Mouse (Mus musculus): Measurements from ENCODE around the gene Dmxl2. TPM values are rescaled to one million over a fixed set of nuclear protein-coding genes. Genes with fewer than 3 reads are reported as not detected.

Gene Dmxl2
- polyA plus RNA-seq, 1 experiment from 2014 or later = 2.0 TPM

- H3K27ac ChIP-seq = no peak overlapping the region
- H3K4me1 ChIP-seq = no peaks in the 10 kb centered on the region
- no peaks in the 10 kb centered on the region for H3K9me3 ChIP-seq (replicated peaks)
- H3K4me3 ChIP-seq = no peak overlapping the region
- H3K36me3 ChIP-seq = no peaks in the 10 kb centered on the region
- H3K9ac ChIP-seq = no peak overlapping the region
- no peak overlapping the region for H3K4me2 ChIP-seq
- ATAC-seq = no peak
- WGBS (ENCODE audit: insufficient replicate concordance) = 69% methylated on average over 2 of the region's 2 CpGs
- peaks cover 12% of the 10 kb centered on the region; the same call in 1 of the 2 replicates for H3K27me3 ChIP-seq (replicated peaks)
Measured at GRCm38 (mm10) chr9:54532926-54533325, 31.5 kb upstream of the Dmxl2 start.

GRCm38 (mm10) chr9:54531421-54531820 lies 30.0 kb upstream of the Dmxl2 start:
- ATAC-seq = no peak
- no peak overlapping the region for H3K4me3 ChIP-seq

GRCm38 (mm10) chr9:54530836-54531235 lies 29.4 kb upstream of the Dmxl2 start:
- Histone ChIP-seq H3K9me3 (replicated peaks) (no peaks in the 10 kb centered on the region), H3K27ac (no peak overlapping the region), H3K4me2 (no peak overlapping the region), H3K4me1 (no peaks in the 10 kb centered on the region), H3K4me3 (no peak overlapping the region), H3K9ac (no peak overlapping the region), H3K36me3 (no peaks in the 10 kb centered on the region), H3K27me3 (replicated peaks) (peaks cover 20% of the 10 kb centered on the region; the same call in 1 of the 2 replicates)
- no peak for ATAC-seq
- 68% methylated on average over 6 of the region's 6 CpGs for WGBS (ENCODE audit: insufficient replicate concordance)

More at GRCm38 (mm10) chr9:54531421-54531820, 30.0 kb upstream of the Dmxl2 start:
- no peaks in the 10 kb centered on the region for H3K4me1 ChIP-seq
- H3K27me3 ChIP-seq (replicated peaks) = peaks cover 20% of the 10 kb centered on the region; the same call in 1 of the 2 replicates
- no peaks in the 10 kb centered on the region for H3K9me3 ChIP-seq (replicated peaks)
- H3K36me3 ChIP-seq = no peaks in the 10 kb centered on the region
- no peak overlapping the region for H3K9ac ChIP-seq
- no peak overlapping the region for H3K27ac ChIP-seq
- H3K4me2 ChIP-seq = no peak overlapping the region

GRCm38 (mm10) chr9:54529950-54530349 lies 28.5 kb upstream of the Dmxl2 start:
- Histone ChIP-seq H3K9me3 (replicated peaks) (no peaks in the 10 kb centered on the region), H3K36me3 (no peaks in the 10 kb centered on the region), H3K4me1 (no peaks in the 10 kb centered on the region), H3K27me3 (replicated peaks) (peaks cover 20% of the 10 kb centered on the region; the same call in 1 of the 2 replicates), H3K4me3 (no peak overlapping the region), H3K4me2 (no peak overlapping the region), H3K9ac (no peak overlapping the region), H3K27ac (no peak overlapping the region)
- ATAC-seq = no peak
- WGBS (ENCODE audit: insufficient replicate concordance) = 61% methylated on average over 2 of the region's 2 CpGs

GRCm38 (mm10) chr9:54527694-54528093 lies 26.3 kb upstream of the Dmxl2 start:
- no peaks in the 10 kb centered on the region for H3K36me3 ChIP-seq
- no peaks in the 10 kb centered on the region for H3K9me3 ChIP-seq (replicated peaks)
- no peak overlapping the region for H3K4me2 ChIP-seq
- no peaks in the 10 kb centered on the region for H3K4me1 ChIP-seq
- H3K4me3 ChIP-seq = no peak overlapping the region
- H3K9ac ChIP-seq = no peak overlapping the region
- H3K27me3 ChIP-seq (replicated peaks) = 0 out of 2 replicates have a peak, but pooled peaks cover 13% of the 10 kb centered on the region
- 57% methylated on average over 7 of the region's 7 CpGs for WGBS (ENCODE audit: insufficient replicate concordance)
- ATAC-seq = no peak
- H3K27ac ChIP-seq = no peak overlapping the region

GRCm38 (mm10) chr9:54520286-54520685 lies 18.9 kb upstream of the Dmxl2 start:
- H3K4me3 ChIP-seq = no peak overlapping the region
- no peaks in the 10 kb centered on the region for H3K4me1 ChIP-seq
- no peak overlapping the region for H3K9ac ChIP-seq
- no peaks in the 10 kb centered on the region for H3K27me3 ChIP-seq (replicated peaks)
- no peak overlapping the region for H3K27ac ChIP-seq
- H3K9me3 ChIP-seq (replicated peaks) = no peaks in the 10 kb centered on the region
- no peak overlapping the region for H3K4me2 ChIP-seq
- 58% methylated on average over 4 of the region's 4 CpGs for WGBS (ENCODE audit: insufficient replicate concordance)
- H3K36me3 ChIP-seq = no peaks in the 10 kb centered on the region
- no peak for ATAC-seq

- no peak overlapping the region for H3K9ac ChIP-seq
- no peak overlapping the region for H3K27ac ChIP-seq
- H3K4me1 ChIP-seq = no peaks in the 10 kb centered on the region
- 57% methylated on average over 7 of the region's 7 CpGs for WGBS (ENCODE audit: insufficient replicate concordance)
- H3K9me3 ChIP-seq (replicated peaks) = no peaks in the 10 kb centered on the region
- H3K4me2 ChIP-seq = no peak overlapping the region
- no peak for ATAC-seq
- H3K36me3 ChIP-seq = no peaks in the 10 kb centered on the region
- H3K4me3 ChIP-seq = no peak overlapping the region
- H3K27me3 ChIP-seq (replicated peaks) = no peaks in the 10 kb centered on the region
Measured at GRCm38 (mm10) chr9:54518921-54519320, 17.5 kb upstream of the Dmxl2 start.

- H3K4me3 ChIP-seq = no peak overlapping the region
- H3K27ac ChIP-seq = no peak overlapping the region
- no peak overlapping the region for H3K4me2 ChIP-seq
- H3K4me1 ChIP-seq = no peaks in the 10 kb centered on the region
- H3K9ac ChIP-seq = no peak overlapping the region
- H3K9me3 ChIP-seq (replicated peaks) = no peaks in the 10 kb centered on the region
- ATAC-seq = no peak
- 62% methylated on average over 2 of the region's 2 CpGs for WGBS (ENCODE audit: insufficient replicate concordance)
- H3K36me3 ChIP-seq = no peaks in the 10 kb centered on the region
- 0 out of 2 replicates have a peak, but pooled peaks cover 3% of the 10 kb centered on the region for H3K27me3 ChIP-seq (replicated peaks)
Measured at GRCm38 (mm10) chr9:54515991-54516390, 14.6 kb upstream of the Dmxl2 start.

- H3K27me3 ChIP-seq (replicated peaks) = peaks cover 61% of the 10 kb centered on the region
- no peak overlapping the region for H3K9ac ChIP-seq
- H3K9me3 ChIP-seq (replicated peaks) = no peaks in the 10 kb centered on the region
- ATAC-seq = no peak
- no peaks in the 10 kb centered on the region for H3K36me3 ChIP-seq
- 18% methylated on average over 12 of the region's 12 CpGs for WGBS (ENCODE audit: insufficient replicate concordance)
- no peak overlapping the region for H3K4me3 ChIP-seq
- H3K27ac ChIP-seq = no peak overlapping the region
- H3K4me2 ChIP-seq = peak overlapping the region; percentile 96
- peaks cover 14% of the 10 kb centered on the region for H3K4me1 ChIP-seq
Measured at GRCm38 (mm10) chr9:54502873-54503272, 1.4 kb upstream of the Dmxl2 start.

- Histone ChIP-seq H3K36me3 (no peaks in the 10 kb centered on the region), H3K9ac (no peak overlapping the region), H3K9me3 (replicated peaks) (no peaks in the 10 kb centered on the region), H3K27me3 (replicated peaks) (peaks cover 61% of the 10 kb centered on the region), H3K27ac (no peak overlapping the region), H3K4me1 (peaks cover 14% of the 10 kb centered on the region), H3K4me2 (peak overlapping the region; percentile 96), H3K4me3 (peak overlapping the region; percentile 72)
- 10% methylated on average over 13 of the region's 13 CpGs for WGBS (ENCODE audit: insufficient replicate concordance)
- ATAC-seq = no peak
Measured at GRCm38 (mm10) chr9:54502111-54502495, 677 bp upstream of the Dmxl2 start.

GRCm38 (mm10) chr9:54500832-54501452 lies 484 bp downstream of the Dmxl2 start:
- H3K4me1 ChIP-seq = peaks cover 14% of the 10 kb centered on the region
- ATAC-seq = no peak; the same call in none of the 2 replicates
- no peaks in the 10 kb centered on the region for H3K9me3 ChIP-seq (replicated peaks)
- H3K4me2 ChIP-seq = peak overlapping the region; percentile 96
- WGBS (ENCODE audit: insufficient replicate concordance) = under 1% methylated on average over 41 of the region's 43 CpGs
- peak overlapping the region; percentile 7; the same call in 1 of the 2 replicates for H3K27ac ChIP-seq
- peaks cover 59% of the 10 kb centered on the region for H3K27me3 ChIP-seq (replicated peaks)
- H3K9ac ChIP-seq = peak overlapping the region; percentile 68
- H3K4me3 ChIP-seq = peak overlapping the region; percentile 72
- H3K36me3 ChIP-seq = no peaks in the 10 kb centered on the region

- no peak overlapping the region for H3K27ac ChIP-seq
- H3K4me1 ChIP-seq = peaks cover 14% of the 10 kb centered on the region
- 81% methylated on average over 3 of the region's 3 CpGs for WGBS (ENCODE audit: insufficient replicate concordance)
- no peak overlapping the region for H3K9ac ChIP-seq
- H3K4me3 ChIP-seq = no peak overlapping the region
- no peaks in the 10 kb centered on the region for H3K9me3 ChIP-seq (replicated peaks)
- ATAC-seq = no peak
- no peaks in the 10 kb centered on the region for H3K36me3 ChIP-seq
- no peak overlapping the region for H3K4me2 ChIP-seq
- H3K27me3 ChIP-seq (replicated peaks) = peaks cover 48% of the 10 kb centered on the region
Measured at GRCm38 (mm10) chr9:54499791-54500190, 1.6 kb downstream of the Dmxl2 start.

- H3K27me3 ChIP-seq (replicated peaks) = peaks cover 45% of the 10 kb centered on the region
- no peak overlapping the region for H3K27ac ChIP-seq
- no peaks in the 10 kb centered on the region for H3K36me3 ChIP-seq
- H3K9me3 ChIP-seq (replicated peaks) = no peaks in the 10 kb centered on the region
- no peak for ATAC-seq
- no peak overlapping the region for H3K4me3 ChIP-seq
- peaks cover 14% of the 10 kb centered on the region for H3K4me1 ChIP-seq
- H3K4me2 ChIP-seq = no peak overlapping the region
- no peak overlapping the region for H3K9ac ChIP-seq
- WGBS (ENCODE audit: insufficient replicate concordance) = 71% methylated on average over 6 of the region's 6 CpGs
Measured at GRCm38 (mm10) chr9:54499291-54499690, 2.1 kb downstream of the Dmxl2 start.

All from liver, embryonic 12.5 days (tissue).